Mouse (Mus musculus) adrenal gland, postnatal 25 days (tissue): ENCODE data around the gene Spast. TPM values are rescaled to one million over a fixed set of nuclear protein-coding genes. Genes with fewer than 3 reads are reported as not detected.
A peak's percentile ranks its signal among the peaks of the same experiment; 100 is the strongest.
"Not testable (repeated sequence)": the region's sequence is repeated elsewhere in the genome, so short reads cannot be mapped to it uniquely, and the experiment has no call there.

ENCODE experiments used
- DNase-seq: peaks from one replicate; pipeline ENCODE4 v3.0.0; 2021; ENCODE audit warnings: mixed read lengths
- long read RNA-seq: library from polyadenylated mRNA; stranded (forward); transcript quantifications from one replicate; pipeline ENCODE4 v2.0.0, GENCODE M21; 2021
- total RNA-seq: library from RNA; stranded (reverse); gene quantifications from 2 replicates; pipeline ENCODE4 v1.2.3, GENCODE M21; 2021

Gene Spast
- 29.4 and 33.1 TPM in 2 replicates for total RNA-seq
- long read RNA-seq, full-length matches to known transcripts, result 35 of 52 reads
- long read RNA-seq, partial matches to known transcripts, result 5 of 52 reads
- long read RNA-seq, other reads (novel, unspliced or antisense), result 12 of 52 reads

GRCm38 (mm10) chr17:74338937-74339804, at the start of gene Spast:
TSS of gene Spast (plus strand) at chr17:74338987.
- peak; percentile 85 for DNase-seq

GRCm38 (mm10) chr17:74290198-74290597, 48.6 kb upstream of the Spast start:
- no peak for DNase-seq

- no peak for DNase-seq
These were observed 47.9 kb upstream of the Spast start for GRCm38 (mm10) chr17:74290869-74291268.

GRCm38 (mm10) chr17:74291640-74292361, 47.0 kb upstream of the Spast start:
- DNase-seq, result no peak

GRCm38 (mm10) chr17:74293687-74294425, 44.9 kb upstream of the Spast start:
- DNase-seq, result peak; percentile 16

- peak; percentile 88 for DNase-seq
These were observed 44.3 kb upstream of the Spast start for GRCm38 (mm10) chr17:74294426-74295025.

GRCm38 (mm10) chr17:74295026-74295970, 43.5 kb upstream of the Spast start, which contains the start of gene Memo1:
TSS of gene Memo1 (minus strand) at chr17:74295521.
- peak; percentile 88 for DNase-seq

GRCm38 (mm10) chr17:74296076-74296823, 42.5 kb upstream of the Spast start:
- DNase-seq, result peak; percentile 15

GRCm38 (mm10) chr17:74296991-74297390, 41.8 kb upstream of the Spast start:
- not testable (repeated sequence) for DNase-seq

- no peak for DNase-seq
These were observed 38.7 kb upstream of the Spast start for GRCm38 (mm10) chr17:74300089-74300488.

- DNase-seq, result no peak
These were observed 34.7 kb upstream of the Spast start for GRCm38 (mm10) chr17:74304060-74304459.

GRCm38 (mm10) chr17:74305616-74306015, 33.2 kb upstream of the Spast start:
- DNase-seq, result no peak

GRCm38 (mm10) chr17:74306021-74306420, 32.8 kb upstream of the Spast start:
- no peak for DNase-seq

- DNase-seq, result no peak
These were observed 23.1 kb upstream of the Spast start for GRCm38 (mm10) chr17:74315445-74316308.

GRCm38 (mm10) chr17:74316309-74316863, 22.4 kb upstream of the Spast start:
- DNase-seq, result peak; percentile 88

- DNase-seq, result no peak
These were observed 20.1 kb upstream of the Spast start for GRCm38 (mm10) chr17:74318721-74319120.

- DNase-seq, result no peak
These were observed 16.3 kb upstream of the Spast start for GRCm38 (mm10) chr17:74322400-74323054.

GRCm38 (mm10) chr17:74323844-74324243, 14.9 kb upstream of the Spast start, which contains the start of gene Dpy30:
TSS of gene Dpy30 (minus strand) at chr17:74323944.
- no peak for DNase-seq
